Mouse (Mus musculus) olfactory bulb, adult 2 months (tissue): ENCODE results near the gene Dkkl1.

Source experiments
- CTCF ChIP-seq: fragments of 200-500 bp; IDR thresholded peaks from 2 replicates; pipeline ENCODE4 v1.5.1; 2012; ENCODE audit warnings: low read depth, mild to moderate bottlenecking, low read length, moderate library complexity; ENCODE audit not compliant: insufficient read depth
- POLR2A ChIP-seq: fragments of 200-500 bp; IDR thresholded peaks from 2 replicates; pipeline ENCODE4 v1.6.1; 2012; ENCODE audit warnings: mild to moderate bottlenecking, low read depth, low read length, moderate library complexity; ENCODE audit not compliant: insufficient read depth

- TF ChIP-seq POLR2A (no peak), CTCF (no peak)
Measured at GRCm38 (mm10) chr7:45228548-45228947, 16.6 kb upstream of the Dkkl1 start.
